Mouse (Mus musculus): Measurements from ENCODE around the gene Mesp2. TPM values are rescaled to one million over a fixed set of nuclear protein-coding genes. Genes with fewer than 3 reads are reported as not detected.
A peak's percentile ranks its signal among the peaks of the same experiment; 100 is the strongest.

Gene Mesp2
- total RNA-seq, 2 experiments from 2014 or later, result not detected

- no peak for DNase-seq (ENCODE audit: low spot score)
Observed at GRCm38 (mm10) chr7:79803887-79804286, 6.6 kb upstream of the Mesp2 start.

GRCm38 (mm10) chr7:79808561-79808960 lies 2.0 kb upstream of the Mesp2 start:
- DNase-seq (ENCODE audit: low spot score), result no peak

DNA sequence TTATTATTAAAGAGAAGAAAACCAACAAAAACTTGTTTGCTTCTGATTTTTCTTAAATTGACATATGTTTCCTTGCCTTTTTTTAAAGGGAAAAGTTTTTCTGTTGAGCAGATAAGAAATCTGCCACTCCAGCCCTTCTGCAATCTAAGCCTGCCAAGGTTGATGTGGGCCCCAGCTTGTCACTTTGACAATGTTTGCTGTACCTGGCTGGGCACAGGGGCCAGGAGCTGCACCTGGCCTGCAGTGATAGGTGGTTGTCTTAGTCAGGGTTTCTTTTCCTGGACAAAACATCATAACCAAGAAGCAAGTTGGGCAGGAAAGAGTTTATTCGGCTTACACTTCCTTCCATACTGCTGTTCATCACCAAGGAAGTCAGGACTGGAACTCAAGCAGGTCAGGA lies 2.9 kb downstream of the Mesp2 start:
- DNase-seq (ENCODE audit: low spot score), result no peak

- DNase-seq (ENCODE audit: low spot score), result no peak
Observed at GRCm38 (mm10) chr7:79818321-79818720, 7.8 kb downstream of the Mesp2 start.

GRCm38 (mm10) chr7:79819515-79819914 lies 9.0 kb downstream of the Mesp2 start:
- no peak for DNase-seq (ENCODE audit: low spot score)

GRCm38 (mm10) chr7:79819996-79820395 lies 9.5 kb downstream of the Mesp2 start:
- no peak for DNase-seq (ENCODE audit: low spot score)

DNA sequence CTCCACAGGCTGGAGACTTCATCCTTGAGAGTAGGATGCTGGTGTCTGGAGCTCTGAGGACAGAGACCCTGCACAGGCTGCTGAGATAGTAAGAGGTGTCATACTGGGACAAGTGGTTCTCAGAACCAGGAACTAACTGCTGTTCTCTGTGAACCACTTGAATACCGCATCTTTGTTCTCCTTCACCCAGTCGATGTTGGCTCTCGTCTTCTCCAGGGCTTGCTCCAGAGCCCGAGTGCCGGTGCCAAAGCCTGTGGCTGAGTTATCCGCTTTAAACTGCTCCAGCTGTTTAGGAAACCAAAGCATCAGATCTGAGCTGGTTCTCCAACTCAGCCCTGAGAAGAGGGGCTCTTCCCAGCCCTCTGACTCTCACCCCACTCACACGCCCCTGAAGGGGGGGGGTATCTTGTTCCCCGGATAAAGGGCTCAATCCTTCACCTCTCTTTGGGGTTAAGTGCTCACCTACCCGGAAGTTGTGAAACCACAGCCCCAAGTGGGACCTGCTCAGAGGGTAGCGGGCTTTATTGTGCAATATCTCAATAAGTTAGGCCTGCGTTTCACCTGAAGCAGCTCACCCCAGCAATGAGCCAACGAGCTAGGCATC lies 11.7 kb downstream of the Mesp2 start:
- DNase-seq (ENCODE audit: low spot score), result no peak

DNA sequence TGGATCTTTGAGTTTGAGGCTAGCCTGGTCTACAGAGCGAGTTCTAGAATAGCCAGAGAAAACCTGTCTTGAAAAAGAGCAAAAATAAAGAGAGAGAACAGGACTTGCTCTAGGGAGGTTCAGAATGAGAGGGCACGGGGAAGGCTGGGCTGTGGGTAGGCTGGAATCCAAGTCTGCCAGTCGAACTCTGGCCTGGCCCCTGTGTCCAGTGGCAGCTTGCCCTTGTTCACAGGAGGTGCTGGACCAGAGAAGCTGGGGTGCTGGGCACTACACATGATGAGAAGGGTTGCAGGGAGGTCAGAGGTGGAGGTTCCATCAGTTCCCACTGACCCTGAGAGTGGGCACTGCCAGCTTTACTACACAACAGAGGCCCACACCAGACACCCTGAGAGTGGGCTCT lies 17.8 kb downstream of the Mesp2 start:
- DNase-seq (ENCODE audit: low spot score), result no peak

DNA sequence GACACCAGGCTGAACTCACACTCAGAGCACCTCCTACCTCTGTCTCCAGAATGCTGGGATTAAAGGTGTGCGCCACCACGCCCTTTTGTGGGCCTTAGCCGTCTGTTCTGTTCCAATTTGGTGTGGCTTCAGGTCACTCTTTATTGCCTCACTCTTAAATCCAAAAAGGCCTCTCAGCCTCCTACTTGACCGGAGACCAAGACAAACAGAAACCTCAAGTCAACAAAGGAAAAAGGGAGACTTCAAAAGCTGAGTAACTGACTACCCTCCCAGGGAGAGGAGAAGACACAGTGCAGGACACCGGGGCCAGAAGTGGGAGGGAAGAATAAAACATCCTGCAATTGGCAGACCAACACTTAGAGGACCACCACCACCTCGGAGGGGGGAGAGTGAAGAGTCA lies 20.6 kb downstream of the Mesp2 start:
- DNase-seq (ENCODE audit: low spot score), result no peak

DNA sequence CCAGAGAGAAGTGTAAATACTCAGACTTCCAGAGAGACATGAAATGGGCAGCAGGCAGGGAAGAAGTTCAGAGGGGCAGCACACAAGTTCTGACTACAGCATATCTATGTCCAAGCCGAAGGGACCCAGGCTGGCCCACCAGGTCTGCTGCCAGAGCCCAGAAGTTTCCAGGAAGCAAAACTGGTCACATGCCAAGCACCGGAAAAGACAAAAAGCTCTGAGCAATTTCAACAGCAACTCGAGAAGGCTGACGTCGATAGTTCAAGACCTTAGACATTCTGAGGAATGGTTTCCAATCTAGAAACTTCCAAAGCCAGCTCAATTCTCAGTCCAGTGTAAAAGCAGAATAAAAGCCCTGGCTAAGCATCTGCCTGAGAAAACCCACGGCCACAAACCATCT lies 21.1 kb downstream of the Mesp2 start:
- peak; percentile 10 for DNase-seq (ENCODE audit: low spot score)

DNA sequence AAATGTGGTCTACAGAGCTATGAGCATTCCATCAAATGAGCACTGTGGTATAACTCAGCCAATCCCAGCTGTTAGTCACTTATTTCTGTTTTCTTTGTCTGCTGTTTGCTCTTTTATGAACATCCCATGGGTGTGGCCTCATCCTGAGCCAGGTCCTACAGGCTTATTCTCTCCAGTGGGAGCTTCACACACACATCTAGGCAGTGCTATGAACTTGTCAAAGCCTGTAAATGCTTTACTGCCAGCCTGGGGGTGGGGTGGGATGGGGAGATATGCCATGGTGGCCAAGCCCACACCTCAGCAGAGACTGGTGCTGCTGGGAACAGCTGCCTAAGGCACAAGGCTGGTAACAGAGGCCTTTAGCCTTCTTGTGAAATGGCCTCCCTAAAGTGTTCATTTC lies 22.5 kb downstream of the Mesp2 start:
- no peak for DNase-seq (ENCODE audit: low spot score)

DNA sequence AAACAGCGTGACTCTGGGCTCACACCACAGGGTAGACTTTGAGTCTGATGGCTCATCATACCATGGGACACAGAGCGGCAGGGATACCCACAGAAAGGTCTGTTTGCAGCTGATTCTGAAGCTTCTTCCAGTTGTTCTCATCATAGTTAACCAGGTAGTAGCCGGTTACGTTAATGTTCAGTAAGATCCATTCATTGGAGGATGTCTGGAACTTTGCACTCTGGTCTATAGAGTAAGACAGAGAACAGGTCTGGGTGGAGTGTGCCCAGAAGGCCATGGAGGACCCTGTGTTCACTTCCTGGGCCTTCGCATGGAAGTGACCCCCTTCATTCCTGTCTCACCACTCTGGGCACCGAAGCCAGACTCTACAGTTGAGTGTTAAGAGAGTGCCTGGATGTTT lies 24.7 kb downstream of the Mesp2 start:
- no peak for DNase-seq (ENCODE audit: low spot score)

GRCm38 (mm10) chr7:79837247-79837646 lies 26.7 kb downstream of the Mesp2 start:
- no peak for DNase-seq (ENCODE audit: low spot score)

- no peak for DNase-seq (ENCODE audit: low spot score)
Observed at GRCm38 (mm10) chr7:79842163-79842562, 31.6 kb downstream of the Mesp2 start.

DNA sequence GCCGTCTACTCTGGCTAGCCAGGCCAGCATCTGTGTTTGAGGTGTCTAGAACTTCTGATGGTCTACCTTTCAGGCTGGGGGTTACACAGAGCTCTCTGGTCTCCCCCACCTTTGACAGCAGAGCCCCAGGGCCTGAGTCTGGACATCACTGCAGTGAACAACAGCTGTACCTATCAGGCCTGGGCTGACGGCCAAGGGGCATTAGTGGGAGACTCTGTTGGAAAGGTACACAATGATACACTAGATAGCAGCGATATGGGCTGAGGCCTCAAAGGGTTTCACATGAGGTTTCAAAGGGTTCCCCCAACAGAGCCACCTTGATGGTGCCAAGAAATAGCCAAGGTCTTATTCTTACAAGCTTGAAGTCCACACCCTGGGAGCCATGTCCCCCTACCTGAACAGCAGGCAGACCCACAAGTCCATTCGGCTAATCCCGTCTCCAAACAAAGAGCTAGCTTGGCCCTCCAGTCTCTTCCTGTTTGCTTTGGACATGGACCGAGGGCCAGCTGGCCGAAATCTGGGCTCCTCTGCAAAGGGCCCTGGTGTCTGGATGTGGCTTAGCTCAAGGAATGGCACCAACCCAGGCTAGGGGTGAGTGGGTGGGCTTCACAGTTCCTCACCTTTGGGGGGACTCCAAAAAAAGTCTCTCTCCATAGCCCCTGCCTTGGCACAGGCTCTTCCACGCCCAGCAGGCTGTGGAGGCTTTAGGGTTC lies 33.7 kb downstream of the Mesp2 start:
- DNase-seq (ENCODE audit: low spot score), result no peak

GRCm38 (mm10) chr7:79846342-79846741 lies 35.8 kb downstream of the Mesp2 start:
- no peak for DNase-seq (ENCODE audit: low spot score)

DNA sequence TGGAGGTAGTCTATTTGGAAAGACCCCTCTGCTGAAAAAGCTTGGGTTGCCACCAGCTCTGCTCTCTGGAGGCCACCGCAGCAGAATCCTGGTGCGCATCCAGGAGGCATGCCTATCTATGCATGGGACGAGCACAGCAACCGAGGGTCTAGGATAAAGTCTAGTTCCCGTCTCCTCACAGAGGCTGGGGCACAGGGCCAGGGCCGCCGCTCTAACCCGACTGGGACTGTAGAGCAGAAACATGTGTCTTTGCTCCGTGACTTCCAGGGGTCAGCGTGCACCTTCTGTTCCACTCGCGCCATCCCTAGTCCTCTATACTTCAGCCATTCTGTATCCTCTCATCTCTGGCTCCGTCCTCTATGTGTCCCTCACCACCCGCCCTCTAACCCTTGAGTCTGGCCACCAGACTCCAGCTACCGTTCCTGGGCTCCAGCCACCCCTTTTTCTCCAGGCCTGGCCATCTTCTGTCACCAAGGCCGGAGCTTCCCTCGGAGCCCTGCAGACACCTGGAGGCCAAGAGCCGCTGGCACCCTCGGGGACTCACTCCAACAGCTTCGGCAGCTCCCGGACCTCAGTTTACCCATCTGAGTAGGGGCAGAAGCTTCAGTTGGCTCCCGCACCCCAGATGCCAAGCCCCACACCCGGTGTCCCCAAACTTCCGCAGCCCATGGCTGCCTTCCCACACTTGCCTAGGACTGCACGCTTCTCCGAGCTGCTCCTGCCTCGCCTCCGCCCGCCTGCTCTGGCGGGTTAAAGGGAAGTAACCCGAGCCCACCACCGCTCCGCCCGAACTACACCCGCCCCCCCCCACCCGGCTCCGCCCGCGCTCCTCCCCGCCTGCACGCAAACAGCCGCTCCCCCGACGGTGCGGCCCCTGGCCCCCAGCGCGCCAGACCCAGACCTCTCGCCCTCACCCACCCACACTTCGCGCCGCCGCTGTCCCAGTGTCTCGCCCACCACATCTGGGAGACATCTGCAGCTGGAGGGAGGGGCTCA lies 37.2 kb downstream of the Mesp2 start:
- DNase-seq (ENCODE audit: low spot score), result peak; percentile 23

DNA sequence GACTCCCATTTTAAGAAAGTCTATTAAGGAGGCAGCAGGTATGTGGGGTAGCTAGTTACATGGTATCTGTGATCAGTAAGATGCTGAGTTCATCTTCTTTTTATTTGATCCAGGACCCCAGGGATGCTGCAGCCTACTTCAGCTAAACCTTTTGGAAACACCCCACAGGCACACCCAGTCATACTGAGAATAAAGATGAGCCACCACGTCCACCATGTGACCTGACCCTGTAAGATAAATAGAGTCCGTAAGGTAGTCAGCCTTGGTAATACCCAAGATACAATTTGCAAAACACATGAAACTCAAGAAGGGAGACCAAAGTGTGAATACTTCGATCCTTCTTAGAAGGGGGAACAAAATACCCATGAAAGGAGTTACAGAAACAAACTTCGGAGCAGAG lies 45.8 kb downstream of the Mesp2 start:
- no peak for DNase-seq (ENCODE audit: low spot score)

GRCm38 (mm10) chr7:79858202-79858934 lies 47.8 kb downstream of the Mesp2 start:
- DNase-seq (ENCODE audit: low spot score), result peak; percentile 58

DNA sequence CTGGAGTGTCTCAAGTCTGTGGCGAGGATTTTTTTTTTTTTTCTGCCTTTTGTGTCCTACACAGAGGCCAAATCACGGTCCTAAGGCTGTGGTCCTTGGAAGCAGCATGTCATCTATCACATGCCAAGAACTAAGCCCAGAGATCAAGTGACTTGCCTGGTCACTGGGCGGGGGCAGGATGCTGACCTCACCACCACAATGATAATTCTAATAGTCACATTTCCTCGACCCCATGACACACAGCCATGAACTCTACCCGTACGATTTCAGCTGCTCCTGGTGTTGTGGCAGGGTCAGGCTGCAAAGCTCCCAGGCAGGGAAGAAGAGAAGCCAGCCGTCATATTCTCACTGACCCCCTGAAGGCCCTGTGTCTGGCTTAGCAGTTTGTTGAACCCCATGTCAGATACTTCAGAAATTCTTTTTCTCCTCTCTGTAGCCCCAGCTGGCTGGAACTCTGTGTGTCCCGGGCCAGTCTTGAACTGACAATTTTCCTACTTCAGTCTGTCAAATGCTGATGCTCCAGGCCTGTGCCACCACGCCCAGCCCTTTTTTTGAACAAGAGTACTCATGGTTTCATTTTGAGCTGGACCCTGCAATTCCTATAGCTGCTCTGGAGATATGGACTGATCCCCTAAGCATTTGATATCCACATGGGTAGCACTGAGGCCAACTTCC lies 48.6 kb downstream of the Mesp2 start:
- DNase-seq (ENCODE audit: low spot score), result peak; percentile 25

DNA sequence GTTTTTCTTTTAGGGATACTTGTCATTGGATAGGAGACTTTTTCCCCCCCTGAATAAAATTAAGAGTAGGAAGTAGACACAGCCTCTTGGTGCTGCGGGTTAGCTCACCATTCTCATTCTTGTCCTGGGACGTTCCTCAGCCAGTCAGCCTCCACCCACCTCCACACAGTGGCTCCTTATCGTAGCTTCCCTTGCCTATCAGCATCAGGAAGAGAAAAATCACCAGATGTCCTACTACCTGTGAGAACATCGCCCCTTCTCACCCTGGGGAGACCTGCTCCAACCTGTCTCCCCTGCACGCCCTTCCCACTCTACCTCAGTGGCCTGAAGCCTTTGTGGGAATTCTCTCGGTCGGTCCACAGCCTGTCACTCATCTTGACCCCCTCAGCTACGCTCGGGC lies 50.3 kb downstream of the Mesp2 start, which contains the start of gene Anpep:
Gene Anpep, minus strand, starts transcription at position 249 of the 400 bp plus-strand sequence.
- no peak for DNase-seq (ENCODE audit: low spot score)

All from gastrocnemius, adult 18-20 months (tissue).